Mouse (Mus musculus): ENCODE measurements around the gene Ebf1. TPM values are rescaled to one million over a fixed set of nuclear protein-coding genes. Genes with fewer than 3 reads are reported as not detected.
A peak's percentile ranks its signal among the peaks of the same experiment; 100 is the strongest.

Ebf1 gene
- polyA plus RNA-seq, 1 experiment from 2014 or later = 65.0 TPM

- no peak for ATAC-seq (ENCODE audit: insufficient number of reproducible peaks, low FRiP score, low TSS enrichment, low read depth)
- Histone ChIP-seq H3K4me3 (no peak overlapping the region), H3K27ac (no peak overlapping the region), H3K36me3 (no peaks in the 10 kb centered on the region), H3K9me3 (no peaks in the 10 kb centered on the region), H3K9ac (no peak overlapping the region), H3K27me3 (no peaks in the 10 kb centered on the region), H3K4me2 (no peak overlapping the region), H3K4me1 (peaks cover 25% of the 10 kb centered on the region)
- 83% methylated on average over 2 of the region's 2 CpGs for whole genome bisulfite sequencing
Measured at GRCm38 (mm10) chr11:44681306-44681705, 64.2 kb downstream of the Ebf1 start.

- H3K27ac ChIP-seq = no peak overlapping the region
- no peaks in the 10 kb centered on the region for H3K27me3 ChIP-seq
- no peak overlapping the region for H3K4me2 ChIP-seq
- ATAC-seq (ENCODE audit: insufficient number of reproducible peaks, low FRiP score, low TSS enrichment, low read depth) = no peak
- H3K36me3 ChIP-seq = no peaks in the 10 kb centered on the region
- 82% methylated on average over 4 of the region's 4 CpGs for WGBS
- no peaks in the 10 kb centered on the region for H3K9me3 ChIP-seq
- H3K9ac ChIP-seq = no peak overlapping the region
- peaks cover 28% of the 10 kb centered on the region for H3K4me1 ChIP-seq
- H3K4me3 ChIP-seq = no peak overlapping the region
Measured at GRCm38 (mm10) chr11:44681995-44682394, 64.9 kb downstream of the Ebf1 start.

- no peaks in the 10 kb centered on the region for H3K27me3 ChIP-seq
- no peaks in the 10 kb centered on the region for H3K36me3 ChIP-seq
- 45% methylated on average over 18 of the region's 18 CpGs for WGBS
- H3K4me1 ChIP-seq = peaks cover 28% of the 10 kb centered on the region
- H3K4me3 ChIP-seq = no peak overlapping the region
- H3K27ac ChIP-seq = no peak overlapping the region
- H3K4me2 ChIP-seq = no peak overlapping the region
- no peak overlapping the region for H3K9ac ChIP-seq
- ATAC-seq (ENCODE audit: insufficient number of reproducible peaks, low FRiP score, low TSS enrichment, low read depth) = no peak
- no peaks in the 10 kb centered on the region for H3K9me3 ChIP-seq
Measured at GRCm38 (mm10) chr11:44682703-44683539, 65.8 kb downstream of the Ebf1 start.

GRCm38 (mm10) chr11:44684486-44685076 lies 67.5 kb downstream of the Ebf1 start:
- Histone ChIP-seq H3K27me3 (no peaks in the 10 kb centered on the region), H3K27ac (peak overlapping the region; percentile 61), H3K9me3 (no peaks in the 10 kb centered on the region), H3K4me3 (no peak overlapping the region), H3K36me3 (no peaks in the 10 kb centered on the region), H3K9ac (no peak overlapping the region), H3K4me2 (no peak overlapping the region), H3K4me1 (peaks cover 34% of the 10 kb centered on the region)
- 54% methylated on average over 20 of the region's 20 CpGs for WGBS
- ATAC-seq (ENCODE audit: insufficient number of reproducible peaks, low FRiP score, low TSS enrichment, low read depth) = no peak

GRCm38 (mm10) chr11:44685129-44685528 lies 68.0 kb downstream of the Ebf1 start:
- Histone ChIP-seq H3K4me3 (no peak overlapping the region), H3K9ac (no peak overlapping the region), H3K27ac (peak overlapping the region; percentile 62), H3K9me3 (no peaks in the 10 kb centered on the region), H3K4me2 (no peak overlapping the region), H3K36me3 (no peaks in the 10 kb centered on the region), H3K27me3 (no peaks in the 10 kb centered on the region), H3K4me1 (peaks cover 40% of the 10 kb centered on the region)
- 61% methylated on average over 3 of the region's 3 CpGs for WGBS
- ATAC-seq (ENCODE audit: insufficient number of reproducible peaks, low FRiP score, low TSS enrichment, low read depth) = no peak

- 13% methylated on average over 21 of the region's 21 CpGs for WGBS
- Histone ChIP-seq H3K4me1 (peaks cover 40% of the 10 kb centered on the region), H3K9ac (no peak overlapping the region), H3K4me2 (peak overlapping the region; percentile 31), H3K36me3 (no peaks in the 10 kb centered on the region), H3K27me3 (no peaks in the 10 kb centered on the region), H3K27ac (peak overlapping the region; percentile 62), H3K9me3 (no peaks in the 10 kb centered on the region), H3K4me3 (peak overlapping the region; percentile 20)
- ATAC-seq (ENCODE audit: insufficient number of reproducible peaks, low FRiP score, low TSS enrichment, low read depth) = no peak
Measured at GRCm38 (mm10) chr11:44685911-44686361, 68.8 kb downstream of the Ebf1 start.

- Histone ChIP-seq H3K27ac (peak overlapping the region; percentile 62; the same call in 1 of the 2 replicates), H3K9me3 (no peaks in the 10 kb centered on the region), H3K27me3 (no peaks in the 10 kb centered on the region), H3K36me3 (no peaks in the 10 kb centered on the region), H3K4me2 (peak overlapping the region; percentile 31), H3K9ac (no peak overlapping the region), H3K4me3 (peak overlapping the region; percentile 20; the same call in 1 of the 2 replicates), H3K4me1 (peaks cover 38% of the 10 kb centered on the region)
- 71% methylated on average over 12 of the region's 12 CpGs for WGBS
- ATAC-seq (ENCODE audit: insufficient number of reproducible peaks, low FRiP score, low TSS enrichment, low read depth) = no peak
Measured at GRCm38 (mm10) chr11:44686378-44686777, 69.3 kb downstream of the Ebf1 start.

- no peak for ATAC-seq (ENCODE audit: insufficient number of reproducible peaks, low FRiP score, low TSS enrichment, low read depth)
- H3K4me2 ChIP-seq = no peak overlapping the region
- H3K27ac ChIP-seq = no peak overlapping the region
- no peaks in the 10 kb centered on the region for H3K9me3 ChIP-seq
- H3K36me3 ChIP-seq = no peaks in the 10 kb centered on the region
- no peak overlapping the region for H3K4me3 ChIP-seq
- H3K4me1 ChIP-seq = peaks cover 33% of the 10 kb centered on the region
- WGBS = 81% methylated on average over 3 of the region's 3 CpGs
- H3K9ac ChIP-seq = no peak overlapping the region
- H3K27me3 ChIP-seq = no peaks in the 10 kb centered on the region
Measured at GRCm38 (mm10) chr11:44688542-44688941, 71.4 kb downstream of the Ebf1 start.

GRCm38 (mm10) chr11:44689571-44690264 lies 72.6 kb downstream of the Ebf1 start:
- H3K27ac ChIP-seq = peak overlapping the region; percentile 27
- H3K4me1 ChIP-seq = peaks cover 28% of the 10 kb centered on the region
- no peak for ATAC-seq (ENCODE audit: insufficient number of reproducible peaks, low FRiP score, low TSS enrichment, low read depth)

GRCm38 (mm10) chr11:44690265-44690572 lies 73.1 kb downstream of the Ebf1 start:
- H3K27me3 ChIP-seq = no peaks in the 10 kb centered on the region
- ATAC-seq (ENCODE audit: insufficient number of reproducible peaks, low FRiP score, low TSS enrichment, low read depth) = no peak
- H3K4me1 ChIP-seq = peaks cover 26% of the 10 kb centered on the region
- H3K9ac ChIP-seq = no peak overlapping the region
- no peak overlapping the region for H3K27ac ChIP-seq
- H3K9me3 ChIP-seq = no peaks in the 10 kb centered on the region
- WGBS = 89% methylated on average over 5 of the region's 5 CpGs
- no peaks in the 10 kb centered on the region for H3K36me3 ChIP-seq
- H3K4me3 ChIP-seq = no peak overlapping the region
- no peak overlapping the region for H3K4me2 ChIP-seq

More at GRCm38 (mm10) chr11:44689571-44690264, 72.6 kb downstream of the Ebf1 start:
- H3K4me2 ChIP-seq = no peak overlapping the region
- no peaks in the 10 kb centered on the region for H3K9me3 ChIP-seq
- H3K4me3 ChIP-seq = no peak overlapping the region
- no peak overlapping the region for H3K9ac ChIP-seq
- H3K27me3 ChIP-seq = no peaks in the 10 kb centered on the region
- H3K36me3 ChIP-seq = no peaks in the 10 kb centered on the region
- 48% methylated on average over 7 of the region's 7 CpGs for WGBS

- Histone ChIP-seq H3K27ac (no peak overlapping the region), H3K4me2 (no peak overlapping the region), H3K9ac (no peak overlapping the region), H3K4me1 (peaks cover 6% of the 10 kb centered on the region), H3K9me3 (no peaks in the 10 kb centered on the region), H3K27me3 (no peaks in the 10 kb centered on the region), H3K36me3 (no peaks in the 10 kb centered on the region), H3K4me3 (no peak overlapping the region)
- WGBS = 92% methylated on average over 9 of the region's 9 CpGs
- ATAC-seq (ENCODE audit: insufficient number of reproducible peaks, low FRiP score, low TSS enrichment, low read depth) = no peak
Measured at GRCm38 (mm10) chr11:44695416-44695815, 78.3 kb downstream of the Ebf1 start.
